Mouse (Mus musculus): ENCODE measurements around the gene Fgf14.

Gene Fgf14

DNA sequence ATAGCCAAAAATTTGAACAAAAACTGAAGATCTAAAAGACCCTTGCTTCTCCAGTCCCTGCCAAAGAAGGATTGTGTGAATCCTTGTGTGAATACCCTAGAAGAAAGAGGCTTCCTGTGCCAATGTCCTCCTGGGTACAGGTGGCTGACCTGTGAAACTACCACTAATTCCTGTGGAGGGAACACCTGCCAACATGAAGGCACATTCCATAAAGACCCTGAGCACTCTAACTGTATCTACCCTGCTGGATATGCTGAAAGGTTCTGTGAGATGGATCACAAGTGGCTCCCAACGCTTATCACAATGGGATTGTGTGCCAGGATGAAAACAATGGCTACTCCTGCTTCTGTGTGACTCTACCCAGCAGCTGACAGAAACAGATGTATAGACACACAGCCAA is 144.9 kb downstream of the Fgf14 start:
- TF ChIP-seq POU5F1 (IDR thresholded peaks at IDR 0.05; ENCODE audit: borderline replicate concordance, low read length) (no peak), NANOG (IDR thresholded peaks at IDR 0.05; ENCODE audit: borderline replicate concordance, low read length) (no peak), CTCF (conservative IDR thresholded peaks at IDR 0.05; ENCODE audit: low read length) (no peak)
- no peaks in the 10 kb centered on the region for H3K4me1 ChIP-seq (replicated peaks; ENCODE audit: low read depth, low read length)
- H3K27me3 ChIP-seq (ENCODE audit: insufficient read depth, low read length), result no peaks in the 10 kb centered on the region
- no peaks in the 10 kb centered on the region for H3K36me3 ChIP-seq (ENCODE audit: insufficient read depth, low read length)
- H3K9me3 ChIP-seq (ENCODE audit: low read length), result no peaks in the 10 kb centered on the region
- H3K4me3 ChIP-seq (replicated peaks; ENCODE audit: low read length), result no peak overlapping the region

GRCm38 (mm10) chr14:124512009-124512408 is 164.9 kb downstream of the Fgf14 start:
- no peaks in the 10 kb centered on the region for H3K9me3 ChIP-seq (ENCODE audit: low read length)
- H3K4me3 ChIP-seq (replicated peaks; ENCODE audit: low read length), result no peak overlapping the region
- no peaks in the 10 kb centered on the region for H3K27me3 ChIP-seq (ENCODE audit: insufficient read depth, low read length)
- H3K36me3 ChIP-seq (ENCODE audit: insufficient read depth, low read length), result no peaks in the 10 kb centered on the region
- TF ChIP-seq CTCF (conservative IDR thresholded peaks at IDR 0.05; ENCODE audit: low read length) (no peak), POU5F1 (IDR thresholded peaks at IDR 0.05; ENCODE audit: borderline replicate concordance, low read length) (no peak), NANOG (IDR thresholded peaks at IDR 0.05; ENCODE audit: borderline replicate concordance, low read length) (no peak)
- no peaks in the 10 kb centered on the region for H3K4me1 ChIP-seq (replicated peaks; ENCODE audit: low read depth, low read length)

DNA sequence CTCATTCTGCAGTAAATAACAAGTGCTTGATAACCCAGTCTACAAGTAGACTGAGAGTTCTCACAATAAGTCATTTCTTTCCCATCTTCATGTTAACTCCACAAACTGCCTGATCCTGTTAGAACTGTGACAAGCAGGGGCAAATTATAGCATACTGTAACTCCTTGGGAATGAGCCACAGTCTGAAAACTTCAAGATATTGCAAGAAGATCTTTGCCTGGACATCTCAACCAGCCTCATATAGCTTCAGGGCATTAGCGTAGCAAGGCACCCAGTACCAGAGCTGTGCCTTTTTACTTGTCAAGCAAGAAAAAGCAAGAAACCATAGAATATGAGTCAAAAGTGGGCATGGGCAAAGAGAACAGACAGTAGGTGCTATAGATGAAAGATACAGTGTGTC is 188.0 kb downstream of the Fgf14 start:
- H3K36me3 ChIP-seq (ENCODE audit: insufficient read depth, low read length), result no peaks in the 10 kb centered on the region
- H3K4me3 ChIP-seq (replicated peaks; ENCODE audit: low read length), result no peak overlapping the region
- H3K9me3 ChIP-seq (ENCODE audit: low read length), result no peaks in the 10 kb centered on the region
- H3K27me3 ChIP-seq (ENCODE audit: insufficient read depth, low read length), result no peaks in the 10 kb centered on the region
- no peaks in the 10 kb centered on the region for H3K4me1 ChIP-seq (replicated peaks; ENCODE audit: low read depth, low read length)
- no peak for TF ChIP-seq CTCF (conservative IDR thresholded peaks at IDR 0.05; ENCODE audit: low read length)
- TF ChIP-seq NANOG (IDR thresholded peaks at IDR 0.05; ENCODE audit: borderline replicate concordance, low read length), result no peak
- TF ChIP-seq POU5F1 (IDR thresholded peaks at IDR 0.05; ENCODE audit: borderline replicate concordance, low read length), result no peak

DNA sequence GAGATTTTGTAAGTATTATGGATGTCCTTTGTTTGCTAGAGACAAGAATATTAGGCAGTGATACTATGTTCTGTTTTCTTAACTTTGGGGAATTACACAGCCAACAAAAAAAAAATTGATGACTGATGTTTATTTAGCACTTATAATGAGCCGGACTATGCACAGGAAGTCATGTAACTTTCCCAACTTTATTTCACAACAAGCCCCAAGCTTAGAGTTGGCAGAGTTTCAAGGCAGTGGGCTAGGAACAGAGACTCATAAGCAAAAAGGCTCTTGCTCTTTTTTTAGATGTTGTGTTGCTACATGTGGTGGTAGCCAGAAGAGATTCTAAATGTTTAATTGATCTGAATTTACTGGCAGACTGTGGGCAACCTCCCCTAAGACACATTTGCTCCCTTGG is 191.7 kb downstream of the Fgf14 start:
- Histone ChIP-seq H3K27me3 (ENCODE audit: insufficient read depth, low read length) (no peaks in the 10 kb centered on the region), H3K9me3 (ENCODE audit: low read length) (no peaks in the 10 kb centered on the region), H3K36me3 (ENCODE audit: insufficient read depth, low read length) (no peaks in the 10 kb centered on the region), H3K4me3 (replicated peaks; ENCODE audit: low read length) (no peak overlapping the region), H3K4me1 (replicated peaks; ENCODE audit: low read depth, low read length) (no peaks in the 10 kb centered on the region)
- TF ChIP-seq NANOG (IDR thresholded peaks at IDR 0.05; ENCODE audit: borderline replicate concordance, low read length) (no peak), CTCF (conservative IDR thresholded peaks at IDR 0.05; ENCODE audit: low read length) (no peak), POU5F1 (IDR thresholded peaks at IDR 0.05; ENCODE audit: borderline replicate concordance, low read length) (no peak)

DNA sequence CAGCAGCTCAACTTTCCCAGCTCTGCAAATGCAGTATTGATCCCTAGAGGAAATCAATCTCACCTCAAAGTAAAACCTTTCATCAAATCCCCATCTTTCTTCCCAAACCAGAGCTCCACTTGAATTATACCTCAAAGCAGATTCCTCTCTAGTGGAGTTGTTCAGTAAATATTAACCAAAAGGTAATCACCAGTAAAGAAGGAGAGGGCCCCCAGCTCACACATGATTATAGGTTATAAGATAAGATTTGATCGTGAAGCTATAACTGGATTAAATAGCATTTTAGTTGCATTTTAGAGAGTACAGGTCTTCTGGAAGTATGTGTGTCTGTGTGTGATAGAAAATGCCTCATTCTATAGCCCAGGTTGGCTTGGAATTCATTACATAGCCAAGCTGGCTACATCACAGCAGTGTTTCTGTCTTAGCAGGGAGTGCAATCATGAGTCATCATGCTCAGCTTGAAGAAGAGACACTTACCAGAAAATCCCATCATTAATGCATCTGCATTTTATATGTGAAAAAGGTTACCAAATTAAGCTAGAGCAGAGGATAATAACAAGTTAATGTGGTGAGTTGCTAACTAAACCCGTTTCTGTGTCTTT is 202.8 kb downstream of the Fgf14 start:
- H3K4me3 ChIP-seq (replicated peaks; ENCODE audit: low read length), result no peak overlapping the region
- no peaks in the 10 kb centered on the region for H3K9me3 ChIP-seq (ENCODE audit: low read length)
- no peaks in the 10 kb centered on the region for H3K27me3 ChIP-seq (ENCODE audit: insufficient read depth, low read length)
- no peak for TF ChIP-seq NANOG (IDR thresholded peaks at IDR 0.05; ENCODE audit: borderline replicate concordance, low read length)
- TF ChIP-seq POU5F1 (IDR thresholded peaks at IDR 0.05; ENCODE audit: borderline replicate concordance, low read length), result no peak
- no peak for TF ChIP-seq CTCF (conservative IDR thresholded peaks at IDR 0.05; ENCODE audit: low read length)
- no peaks in the 10 kb centered on the region for H3K4me1 ChIP-seq (replicated peaks; ENCODE audit: low read depth, low read length)
- H3K36me3 ChIP-seq (ENCODE audit: insufficient read depth, low read length), result no peaks in the 10 kb centered on the region

DNA sequence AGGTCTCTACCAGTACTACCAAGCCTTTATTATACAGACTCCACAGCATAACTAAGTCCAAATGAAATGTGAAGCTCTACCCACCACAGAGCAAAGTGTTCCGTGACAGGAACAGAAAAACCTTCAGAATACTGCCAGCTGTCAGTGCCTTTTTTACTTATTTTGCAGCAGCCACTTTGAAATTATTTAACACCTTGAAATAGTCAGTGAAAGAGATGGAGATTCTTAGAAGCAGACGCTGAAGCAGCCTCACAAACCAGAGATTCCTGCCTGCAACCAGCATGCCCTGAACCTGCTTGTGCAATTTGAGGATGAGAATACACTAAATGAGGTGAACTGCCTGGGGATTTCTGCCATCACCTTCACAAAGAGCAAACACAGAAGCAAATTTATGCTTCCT is 206.0 kb downstream of the Fgf14 start:
- Histone ChIP-seq H3K4me1 (replicated peaks; ENCODE audit: low read depth, low read length) (no peaks in the 10 kb centered on the region), H3K4me3 (replicated peaks; ENCODE audit: low read length) (no peak overlapping the region), H3K27me3 (ENCODE audit: insufficient read depth, low read length) (no peaks in the 10 kb centered on the region), H3K36me3 (ENCODE audit: insufficient read depth, low read length) (no peaks in the 10 kb centered on the region), H3K9me3 (ENCODE audit: low read length) (no peaks in the 10 kb centered on the region)
- TF ChIP-seq CTCF (conservative IDR thresholded peaks at IDR 0.05; ENCODE audit: low read length) (no peak), POU5F1 (IDR thresholded peaks at IDR 0.05; ENCODE audit: borderline replicate concordance, low read length) (no peak), NANOG (IDR thresholded peaks at IDR 0.05; ENCODE audit: borderline replicate concordance, low read length) (no peak)

GRCm38 (mm10) chr14:124455120-124455519 is 221.8 kb downstream of the Fgf14 start:
- Histone ChIP-seq H3K27me3 (ENCODE audit: insufficient read depth, low read length) (no peaks in the 10 kb centered on the region), H3K4me1 (replicated peaks; ENCODE audit: low read depth, low read length) (no peaks in the 10 kb centered on the region), H3K4me3 (replicated peaks; ENCODE audit: low read length) (no peak overlapping the region), H3K36me3 (ENCODE audit: insufficient read depth, low read length) (no peaks in the 10 kb centered on the region), H3K9me3 (ENCODE audit: low read length) (no peaks in the 10 kb centered on the region)
- no peak for TF ChIP-seq CTCF (conservative IDR thresholded peaks at IDR 0.05; ENCODE audit: low read length)
- TF ChIP-seq POU5F1 (IDR thresholded peaks at IDR 0.05; ENCODE audit: borderline replicate concordance, low read length), result no peak
- no peak for TF ChIP-seq NANOG (IDR thresholded peaks at IDR 0.05; ENCODE audit: borderline replicate concordance, low read length)

DNA sequence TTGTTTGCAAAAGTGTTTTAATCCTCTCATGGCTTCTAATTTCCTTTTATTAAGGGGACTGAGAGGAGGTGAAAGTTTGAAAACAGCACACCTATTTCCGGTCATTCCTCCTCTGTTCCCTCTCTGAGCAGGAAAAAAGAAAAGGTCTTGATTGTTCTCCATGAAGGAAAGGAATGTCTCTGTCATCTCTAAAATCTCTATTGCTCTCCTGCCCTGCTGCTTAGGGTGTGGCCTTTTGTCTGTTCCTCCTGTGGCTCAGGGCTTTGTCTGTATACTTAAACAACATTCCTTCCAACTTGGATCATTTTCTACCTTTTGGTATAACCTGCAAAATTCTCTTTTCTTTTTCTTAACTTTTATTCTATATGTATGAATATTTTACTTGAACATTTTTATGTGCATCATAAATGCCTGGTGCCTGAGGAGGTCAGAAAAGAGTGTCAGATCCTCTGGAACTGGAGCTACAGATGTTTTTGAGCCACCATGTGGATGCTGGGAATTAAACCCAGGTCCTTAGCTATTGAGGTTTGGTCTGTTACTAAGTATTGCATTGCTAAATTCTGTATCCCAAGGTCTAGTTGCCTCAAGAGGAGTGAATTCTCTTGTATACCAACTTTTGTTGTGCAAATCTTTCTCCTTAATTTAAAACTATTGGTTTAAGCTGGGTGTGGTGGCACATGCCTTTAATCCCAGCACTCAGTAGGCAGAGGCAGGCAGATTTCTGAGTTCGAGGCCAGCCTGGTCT is 230.7 kb downstream of the Fgf14 start:
- H3K4me3 ChIP-seq (replicated peaks; ENCODE audit: low read length), result no peak overlapping the region
- no peaks in the 10 kb centered on the region for H3K27me3 ChIP-seq (ENCODE audit: insufficient read depth, low read length)
- no peaks in the 10 kb centered on the region for H3K36me3 ChIP-seq (ENCODE audit: insufficient read depth, low read length)
- H3K4me1 ChIP-seq (replicated peaks; ENCODE audit: low read depth, low read length), result peaks cover 14% of the 10 kb centered on the region; the same call in 1 of the 2 replicates
- TF ChIP-seq NANOG (IDR thresholded peaks at IDR 0.05; ENCODE audit: borderline replicate concordance, low read length) (0 out of 2 replicates have a peak, but pooled peaks have one; percentile 4), CTCF (conservative IDR thresholded peaks at IDR 0.05; ENCODE audit: low read length) (no peak), POU5F1 (IDR thresholded peaks at IDR 0.05; ENCODE audit: borderline replicate concordance, low read length) (no peak)
- H3K9me3 ChIP-seq (ENCODE audit: low read length), result no peaks in the 10 kb centered on the region; the same call in 1 of the 2 replicates
